Mouse (Mus musculus): ENCODE data around the gene Urad. TPM values are rescaled to one million over a fixed set of nuclear protein-coding genes. Genes with fewer than 3 reads are reported as not detected.

The Urad gene
- polyA plus RNA-seq, 2 experiments = not detected

DNA sequence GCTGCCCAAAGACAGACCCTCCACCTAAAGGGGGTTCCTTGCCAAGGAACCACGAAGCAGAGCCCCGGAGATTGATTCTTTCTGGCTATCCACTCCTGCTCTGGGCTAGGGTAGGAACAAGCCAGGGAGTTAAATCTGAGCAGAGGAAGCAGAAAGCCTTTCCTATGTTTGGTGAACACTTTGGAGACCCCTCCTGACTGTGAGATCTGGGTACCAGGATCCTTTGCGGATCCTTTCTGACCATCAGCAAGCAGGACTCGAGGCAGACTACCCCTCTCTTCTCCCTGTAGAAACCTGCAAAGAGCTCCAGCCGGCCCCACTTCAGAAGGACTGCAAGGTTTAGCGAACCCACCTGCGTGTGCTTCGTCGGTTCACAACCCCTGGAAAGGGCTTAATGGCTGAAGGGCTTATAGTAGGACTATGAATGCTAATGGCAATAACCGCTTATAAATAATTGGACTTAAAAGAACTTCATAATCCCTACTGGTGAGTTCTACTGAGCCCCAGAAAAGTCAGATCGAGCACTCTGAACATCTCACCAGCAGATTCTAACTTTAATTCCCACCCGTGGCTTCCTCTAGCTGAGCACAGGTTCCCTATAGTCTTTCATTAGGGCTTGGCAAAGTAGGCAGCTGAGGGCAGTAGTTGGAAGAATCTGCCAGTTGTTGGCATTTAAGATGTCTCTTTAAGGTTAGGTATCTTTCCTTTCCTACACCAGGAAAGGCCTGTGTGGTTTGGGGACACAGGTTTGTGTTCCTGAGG, 50.0 kb downstream of the Urad start:
- no peak for TF ChIP-seq POLR2A (IDR thresholded peaks at IDR 0.05; ENCODE audit: borderline replicate concordance, extremely low read depth, insufficient read depth, insufficient read length)
- no peak overlapping the region for H3K4me3 ChIP-seq (replicated peaks; ENCODE audit: low read length)
- no peak overlapping the region for H3K9ac ChIP-seq (ENCODE audit: low read depth, low read length, severe bottlenecking)
- ATAC-seq (ENCODE audit: low FRiP score, low read depth) (no peak), DNase-seq (ENCODE audit: low spot score) (no peak)
- H3K27me3 ChIP-seq (ENCODE audit: control insufficient read depth, insufficient read depth, low read length) = peaks cover 98% of the 10 kb centered on the region
- WGBS = 6% methylated on average over 12 of the region's 12 CpGs
- no peak overlapping the region for H3K4me2 ChIP-seq (replicated peaks; ENCODE audit: low read depth, low read length, severe bottlenecking)
- no peaks in the 10 kb centered on the region for H3K4me1 ChIP-seq (ENCODE audit: control insufficient read depth, insufficient read depth, low read length)
- no peaks in the 10 kb centered on the region for H3K36me3 ChIP-seq (ENCODE audit: control insufficient read depth, insufficient read depth, low read length)
- H3K9me3 ChIP-seq (ENCODE audit: control insufficient read depth, low read length) = no peaks in the 10 kb centered on the region
- no peak overlapping the region for H3K27ac ChIP-seq (replicated peaks; ENCODE audit: low read depth, low read length)

DNA sequence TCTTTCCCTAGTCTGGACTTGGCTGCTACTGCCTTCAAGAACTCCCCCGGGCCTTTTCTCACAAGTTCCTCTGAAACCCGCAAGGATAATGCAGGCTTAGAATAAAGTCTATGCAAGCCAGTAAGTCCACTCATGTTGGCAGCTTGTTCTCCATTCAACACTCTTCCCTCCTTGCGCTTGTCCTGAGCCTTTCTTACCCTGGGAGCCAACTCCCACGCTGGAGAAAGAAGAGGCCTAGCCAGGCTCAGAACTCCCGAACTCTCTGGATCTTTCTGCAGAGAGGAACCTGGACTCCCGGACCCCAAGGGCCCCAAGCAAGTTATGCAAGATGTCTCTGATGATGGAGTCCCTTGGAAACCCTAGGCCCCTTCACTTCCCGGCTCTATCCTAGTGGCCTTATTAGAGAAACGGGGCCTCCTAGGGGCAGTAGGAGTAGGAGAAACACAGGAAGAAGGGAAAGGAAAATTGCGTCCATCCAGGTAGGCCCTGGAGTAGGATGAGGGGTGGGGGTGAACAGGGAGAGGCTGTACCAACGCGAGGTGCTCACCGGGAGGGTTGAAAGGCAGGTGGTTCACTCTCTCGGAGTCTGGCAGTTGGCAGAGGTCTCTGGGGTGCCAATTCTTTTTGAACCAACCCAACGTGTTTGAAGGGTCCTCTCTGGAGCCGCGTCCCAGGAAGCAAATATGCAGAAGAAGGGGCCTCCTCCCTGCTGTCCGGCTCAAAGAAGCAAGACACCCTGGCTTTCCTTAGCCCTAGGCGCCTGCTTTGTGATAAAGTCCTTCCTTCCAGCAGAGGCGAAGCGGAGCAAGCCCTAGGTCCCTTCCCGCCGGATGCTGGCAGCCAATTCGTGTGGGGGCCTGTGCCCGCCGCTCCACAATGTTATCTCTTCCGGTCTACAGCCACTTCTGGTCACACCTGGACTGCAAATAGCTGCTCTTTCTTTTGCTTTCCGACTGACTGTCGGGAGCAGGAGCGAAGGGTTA, 51.3 kb downstream of the Urad start:
- ATAC-seq (ENCODE audit: low FRiP score, low read depth) = no peak
- WGBS = 1% methylated on average over 29 of the region's 29 CpGs

DNA sequence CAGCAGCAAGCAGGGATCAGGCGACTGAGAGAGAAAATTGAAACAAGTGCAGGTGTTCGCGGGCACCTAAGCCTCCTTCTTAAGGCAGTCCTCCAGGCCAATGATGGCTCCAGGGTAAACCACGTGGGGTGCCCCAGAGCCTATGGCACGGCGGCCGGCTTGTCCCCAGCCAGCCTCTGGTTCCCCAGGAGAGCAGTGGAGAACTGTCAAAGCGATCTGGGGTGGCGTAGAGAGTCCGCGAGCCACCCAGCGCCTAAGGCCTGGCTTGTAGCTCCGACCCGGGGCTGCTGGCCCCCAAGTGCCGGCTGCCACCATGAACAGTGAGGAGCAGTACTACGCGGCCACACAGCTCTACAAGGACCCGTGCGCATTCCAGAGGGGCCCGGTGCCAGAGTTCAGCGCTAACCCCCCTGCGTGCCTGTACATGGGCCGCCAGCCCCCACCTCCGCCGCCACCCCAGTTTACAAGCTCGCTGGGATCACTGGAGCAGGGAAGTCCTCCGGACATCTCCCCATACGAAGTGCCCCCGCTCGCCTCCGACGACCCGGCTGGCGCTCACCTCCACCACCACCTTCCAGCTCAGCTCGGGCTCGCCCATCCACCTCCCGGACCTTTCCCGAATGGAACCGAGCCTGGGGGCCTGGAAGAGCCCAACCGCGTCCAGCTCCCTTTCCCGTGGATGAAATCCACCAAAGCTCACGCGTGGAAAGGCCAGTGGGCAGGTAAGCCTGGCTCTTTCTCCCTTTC, 52.1 kb downstream of the Urad start, which contains the start of gene Pdx1:
Gene Pdx1, plus strand, starts transcription at position 34 of the 747 bp plus-strand sequence.
- Histone ChIP-seq H3K9me3 (ENCODE audit: control insufficient read depth, low read length) (no peaks in the 10 kb centered on the region), H3K36me3 (ENCODE audit: control insufficient read depth, insufficient read depth, low read length) (no peaks in the 10 kb centered on the region), H3K9ac (ENCODE audit: low read depth, low read length, severe bottlenecking) (no peak within 1 kb of the TSS), H3K27me3 (ENCODE audit: control insufficient read depth, insufficient read depth, low read length) (peaks cover 98% of the 10 kb centered on the region), H3K4me1 (ENCODE audit: control insufficient read depth, insufficient read depth, low read length) (no peaks in the 10 kb centered on the region), H3K4me2 (replicated peaks; ENCODE audit: low read depth, low read length, severe bottlenecking) (no peak within 1 kb of the TSS), H3K27ac (replicated peaks; ENCODE audit: low read depth, low read length) (no peak within 1 kb of the TSS), H3K4me3 (replicated peaks; ENCODE audit: low read length) (no peak within 1 kb of the TSS)
- ATAC-seq (ENCODE audit: low FRiP score, low read depth) (no peak), DNase-seq (ENCODE audit: low spot score) (no peak)
- WGBS = 0% methylated on average over 41 of the region's 44 CpGs
- TF ChIP-seq POLR2A (IDR thresholded peaks at IDR 0.05; ENCODE audit: borderline replicate concordance, extremely low read depth, insufficient read depth, insufficient read length) = no peak

More for the DNA sequence above, 51.3 kb downstream of the Urad start:
- no peak for TF ChIP-seq POLR2A (IDR thresholded peaks at IDR 0.05; ENCODE audit: borderline replicate concordance, extremely low read depth, insufficient read depth, insufficient read length)
- Histone ChIP-seq H3K27ac (replicated peaks; ENCODE audit: low read depth, low read length) (no peak overlapping the region), H3K36me3 (ENCODE audit: control insufficient read depth, insufficient read depth, low read length) (no peaks in the 10 kb centered on the region), H3K4me2 (replicated peaks; ENCODE audit: low read depth, low read length, severe bottlenecking) (no peak overlapping the region), H3K27me3 (ENCODE audit: control insufficient read depth, insufficient read depth, low read length) (peaks cover 98% of the 10 kb centered on the region), H3K4me3 (replicated peaks; ENCODE audit: low read length) (no peak overlapping the region), H3K4me1 (ENCODE audit: control insufficient read depth, insufficient read depth, low read length) (no peaks in the 10 kb centered on the region), H3K9me3 (ENCODE audit: control insufficient read depth, low read length) (no peaks in the 10 kb centered on the region), H3K9ac (ENCODE audit: low read depth, low read length, severe bottlenecking) (no peak overlapping the region)
- no peak for DNase-seq (ENCODE audit: low spot score)

DNA sequence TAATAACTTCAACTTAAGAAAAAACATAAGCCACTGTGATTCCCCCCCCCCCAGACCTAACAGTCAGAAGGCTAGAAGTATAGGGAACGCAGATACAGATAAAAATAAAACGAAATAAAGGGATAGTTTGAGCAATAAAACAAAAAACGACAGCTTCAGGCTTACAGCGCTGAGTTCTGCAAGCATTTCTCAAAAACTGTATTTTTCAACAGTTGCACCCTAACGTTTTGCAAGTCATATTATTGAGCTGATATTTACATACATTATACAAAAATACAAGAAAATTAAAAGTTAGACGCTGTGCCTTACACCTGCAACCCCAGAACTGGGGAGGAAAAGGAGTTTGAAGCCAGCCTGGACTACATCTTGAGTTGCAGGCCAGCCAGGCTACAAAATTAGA, 52.9 kb downstream of the Urad start:
- WGBS = 6% methylated on average over 6 of the region's 6 CpGs
- no peak for DNase-seq (ENCODE audit: low spot score)
- ATAC-seq (ENCODE audit: low FRiP score, low read depth) = no peak

GRCm38 (mm10) chr5:147268728-147269127, 53.5 kb downstream of the Urad start:
- Histone ChIP-seq H3K4me2 (replicated peaks; ENCODE audit: low read depth, low read length, severe bottlenecking) (no peak overlapping the region), H3K9ac (ENCODE audit: low read depth, low read length, severe bottlenecking) (no peak overlapping the region), H3K4me1 (ENCODE audit: control insufficient read depth, insufficient read depth, low read length) (no peaks in the 10 kb centered on the region), H3K4me3 (replicated peaks; ENCODE audit: low read length) (no peak overlapping the region), H3K9me3 (ENCODE audit: control insufficient read depth, low read length) (no peaks in the 10 kb centered on the region), H3K27ac (replicated peaks; ENCODE audit: low read depth, low read length) (no peak overlapping the region), H3K36me3 (ENCODE audit: control insufficient read depth, insufficient read depth, low read length) (no peaks in the 10 kb centered on the region), H3K27me3 (ENCODE audit: control insufficient read depth, insufficient read depth, low read length) (peaks cover 89% of the 10 kb centered on the region)
- under 1% methylated on average over 8 of the region's 8 CpGs for WGBS
- DNase-seq (ENCODE audit: low spot score) (no peak), ATAC-seq (ENCODE audit: low FRiP score, low read depth) (no peak)
- TF ChIP-seq POLR2A (IDR thresholded peaks at IDR 0.05; ENCODE audit: borderline replicate concordance, extremely low read depth, insufficient read depth, insufficient read length) = no peak

More for the DNA sequence above, 52.9 kb downstream of the Urad start:
- Histone ChIP-seq H3K4me3 (replicated peaks; ENCODE audit: low read length) (no peak overlapping the region), H3K4me2 (replicated peaks; ENCODE audit: low read depth, low read length, severe bottlenecking) (no peak overlapping the region), H3K9me3 (ENCODE audit: control insufficient read depth, low read length) (no peaks in the 10 kb centered on the region), H3K9ac (ENCODE audit: low read depth, low read length, severe bottlenecking) (no peak overlapping the region), H3K27ac (replicated peaks; ENCODE audit: low read depth, low read length) (no peak overlapping the region), H3K4me1 (ENCODE audit: control insufficient read depth, insufficient read depth, low read length) (no peaks in the 10 kb centered on the region), H3K36me3 (ENCODE audit: control insufficient read depth, insufficient read depth, low read length) (no peaks in the 10 kb centered on the region), H3K27me3 (ENCODE audit: control insufficient read depth, insufficient read depth, low read length) (peaks cover 94% of the 10 kb centered on the region)
- no peak for TF ChIP-seq POLR2A (IDR thresholded peaks at IDR 0.05; ENCODE audit: borderline replicate concordance, extremely low read depth, insufficient read depth, insufficient read length)
